In genomic region chr3:146567884-146568530, GRCm38 (mm10) we compare ENCODE assay signal across 11 mouse cellular contexts. TPM values are rescaled to one million over a fixed set of nuclear protein-coding genes. Genes with fewer than 3 reads are reported as not detected.
DNase-seq lines count a peak whose midpoint lies in the region; ATAC-seq lines count a peak whose summit lies in the region.
"Had no signal": no experiment of that assay in that cellular context is flagged by ENCODE, and none has a peak within 500 bp of the region (broad histone marks: within the 10 kb centered on the region; RNA-seq: fewer than 3 reads in every experiment).

No protein-coding gene starts in this region.

- no peaks in the 10 kb centered on the region for H3K36me3 ChIP-seq in intestine, embryonic 16.5 days (ENCODE audit: control insufficient read depth, insufficient read depth, low read length)
- no peaks in the 10 kb centered on the region for H3K36me3 ChIP-seq in stomach, embryonic 15.5 days
- no peaks in the 10 kb centered on the region for H3K36me3 ChIP-seq in neural tube, embryonic 15.5 days

- WGBS in intestine, embryonic 16.5 days, result 65% methylated on average over 9 of the region's 9 CpGs
- WGBS in stomach, embryonic 15.5 days, result 60% methylated on average over 9 of the region's 9 CpGs
- 81% methylated on average over 9 of the region's 9 CpGs for WGBS in neural tube, embryonic 15.5 days

- no peaks in the 10 kb centered on the region for H3K27me3 ChIP-seq in intestine, embryonic 16.5 days (replicated peaks; ENCODE audit: control insufficient read depth, insufficient read depth, low read length)
- no peaks in the 10 kb centered on the region for H3K27me3 ChIP-seq in stomach, embryonic 15.5 days (replicated peaks)
- H3K27me3 ChIP-seq in neural tube, embryonic 15.5 days (replicated peaks), result no peaks in the 10 kb centered on the region

- no peak overlapping the region for H3K4me2 ChIP-seq in intestine, embryonic 16.5 days (ENCODE audit: low read depth, low read length)
- no peak overlapping the region for H3K4me2 ChIP-seq in stomach, embryonic 15.5 days
- no peak overlapping the region for H3K4me2 ChIP-seq in neural tube, embryonic 15.5 days

- no peak overlapping the region for H3K4me3 ChIP-seq in intestine, embryonic 16.5 days (ENCODE audit: low read length)
- no peak overlapping the region for H3K4me3 ChIP-seq in stomach, embryonic 15.5 days (replicated peaks)
- H3K4me3 ChIP-seq in neural tube, embryonic 15.5 days (replicated peaks), result no peak overlapping the region
- H3K4me3 ChIP-seq: megakaryocyte, embryonic 14.5 days had no signal

- ATAC-seq in intestine, embryonic 16.5 days, result peak; percentile 74
- ATAC-seq in stomach, embryonic 15.5 days (ENCODE audit: insufficient read depth, low FRiP score, low read depth), result peak; percentile 61
- no peak for ATAC-seq in neural tube, embryonic 15.5 days (ENCODE audit: low FRiP score)
- no peak for ATAC-seq in megakaryocyte progenitor cell, adult 5-6 weeks (replicated peaks; ENCODE audit: poor library complexity)
- ATAC-seq: forebrain, embryonic 16.5 days had no signal

- H3K9ac ChIP-seq in intestine, embryonic 16.5 days (ENCODE audit: low read depth, low read length), result no peak overlapping the region
- H3K9ac ChIP-seq in stomach, embryonic 15.5 days, result no peak overlapping the region
- no peak overlapping the region for H3K9ac ChIP-seq in neural tube, embryonic 15.5 days (replicated peaks)

- no peaks in the 10 kb centered on the region for H3K9me3 ChIP-seq in intestine, embryonic 16.5 days (ENCODE audit: control insufficient read depth, low read length)
- no peaks in the 10 kb centered on the region for H3K9me3 ChIP-seq in stomach, embryonic 15.5 days
- H3K9me3 ChIP-seq in neural tube, embryonic 15.5 days (replicated peaks), result no peaks in the 10 kb centered on the region
- H3K9me3 ChIP-seq: megakaryocyte, embryonic 14.5 days had no signal

- DNase-seq in frontal cortex, adult 2 months (ENCODE audit: extremely low spot score in 1 of 2, low spot score in 1 of 2), result peak; percentile 11 to 54
- DNase-seq in frontal cortex, postnatal 14 days (ENCODE audit: low spot score in 2 of 2), result no peak
- peak; percentile 33 for DNase-seq in right cerebral cortex, postnatal 25 days
- no peak for DNase-seq in right cerebral cortex, postnatal 10 days (ENCODE audit: low spot score in 2 of 2)
- DNase-seq: retina, postnatal 1 day had no signal

- H3K4me1 ChIP-seq in intestine, embryonic 16.5 days (ENCODE audit: control insufficient read depth, insufficient read depth, low read length), result no peaks in the 10 kb centered on the region
- no peaks in the 10 kb centered on the region for H3K4me1 ChIP-seq in stomach, embryonic 15.5 days
- no peaks in the 10 kb centered on the region; the same call in 1 of the 2 replicates for H3K4me1 ChIP-seq in neural tube, embryonic 15.5 days

- H3K27ac ChIP-seq in intestine, embryonic 16.5 days (ENCODE audit: low read length), result no peak overlapping the region
- no peak overlapping the region for H3K27ac ChIP-seq in stomach, embryonic 15.5 days
- H3K27ac ChIP-seq in neural tube, embryonic 15.5 days (replicated peaks), result no peak overlapping the region

RNA-seq across cellular contexts. Expression of gene Uox, which starts 2.2 kb away (rescaled TPM):
- polyA plus RNA-seq in frontal cortex, adult 2 months (2012; rRNA removed), result 0.20 and 0.34 TPM in 2 replicates
- 0.64 and 1.8 TPM in 2 replicates for polyA plus RNA-seq in intestine, embryonic 16.5 days (2015; fragmentation: Nextera tagmentation; extraction: Ambion mirVana)
- 0.43 and 1.5 TPM in 2 replicates for polyA plus RNA-seq in stomach, embryonic 15.5 days (2015; fragmentation: Nextera tagmentation; extraction: Ambion mirVana)
- 0.15 TPM in 1 of 2 replicates, not detected in the other for polyA plus RNA-seq in neural tube, embryonic 15.5 days (2015; fragmentation: Nextera tagmentation; extraction: Ambion mirVana)
- total RNA-seq in megakaryocyte progenitor cell, adult 5-6 weeks (2015), result not detected in 2 replicates
- not detected in 2 replicates for total RNA-seq in megakaryocyte progenitor cell, adult 5-6 weeks (2017)
- polyA plus RNA-seq: forebrain, embryonic 16.5 days had no signal

RNA-seq across cellular contexts. Expression of gene Rpf1, which starts 46.8 kb away (rescaled TPM):
- polyA plus RNA-seq in frontal cortex, adult 2 months (2012; rRNA removed), result 18.9 and 19.7 TPM in 2 replicates
- polyA plus RNA-seq in intestine, embryonic 16.5 days (2015; fragmentation: Nextera tagmentation; extraction: Ambion mirVana), result 42.1 and 45.5 TPM in 2 replicates
- polyA plus RNA-seq in stomach, embryonic 15.5 days (2015; fragmentation: Nextera tagmentation; extraction: Ambion mirVana), result 49.7 and 51.6 TPM in 2 replicates
- polyA plus RNA-seq in neural tube, embryonic 15.5 days (2015; fragmentation: Nextera tagmentation; extraction: Ambion mirVana), result 35.2 and 40.6 TPM in 2 replicates
- 81.7 and 81.8 TPM in 2 replicates for total RNA-seq in megakaryocyte progenitor cell, adult 5-6 weeks (2015)
- 90.2 and 95.2 TPM in 2 replicates for total RNA-seq in megakaryocyte progenitor cell, adult 5-6 weeks (2017)

RNA-seq across cellular contexts. Expression of gene Dnase2b, which starts 47.4 kb away (rescaled TPM):
- not detected in 2 replicates for polyA plus RNA-seq in frontal cortex, adult 2 months (2012; rRNA removed)
- 0.05 TPM in 1 of 2 replicates, not detected in the other for polyA plus RNA-seq in intestine, embryonic 16.5 days (2015; fragmentation: Nextera tagmentation; extraction: Ambion mirVana)
- polyA plus RNA-seq in stomach, embryonic 15.5 days (2015; fragmentation: Nextera tagmentation; extraction: Ambion mirVana), result 0.23 and 0.24 TPM in 2 replicates
- polyA plus RNA-seq in neural tube, embryonic 15.5 days (2015; fragmentation: Nextera tagmentation; extraction: Ambion mirVana), result not detected in 2 replicates
- not detected in 2 replicates for total RNA-seq in megakaryocyte progenitor cell, adult 5-6 weeks (2015)
- total RNA-seq in megakaryocyte progenitor cell, adult 5-6 weeks (2017), result 0.14 TPM in 1 of 2 replicates, not detected in the other
- polyA plus RNA-seq: forebrain, embryonic 16.5 days had no signal

Comparison
In these comparisons a context has a peak if more than half of its experiments do, and no peak if none do; other contexts are left out.
1. DNase-seq: peak in frontal cortex, adult 2 months (2 of 2) and right cerebral cortex, postnatal 25 days (single experiment); none in frontal cortex, postnatal 14 days (0 of 2) and right cerebral cortex, postnatal 10 days (0 of 2).
2. ATAC-seq: peak in intestine, embryonic 16.5 days (single experiment) and stomach, embryonic 15.5 days (single experiment); none in neural tube, embryonic 15.5 days (single experiment) and megakaryocyte progenitor cell, adult 5-6 weeks (single experiment).